Mouse (Mus musculus): ENCODE measurements around the gene Ptger4. TPM values are rescaled to one million over a fixed set of nuclear protein-coding genes. Genes with fewer than 3 reads are reported as not detected.

Gene Ptger4
- 4.0 and 5.6 TPM in 2 replicates for total RNA-seq (2021)
- long read RNA-seq, experiment 1, partial matches to known transcripts, result 0 of 7 reads
- long read RNA-seq, experiment 1, other reads (novel, unspliced or antisense), result 5 of 7 reads
- long read RNA-seq, experiment 2, partial matches to known transcripts, result 0 of 2 reads
- long read RNA-seq, experiment 2, other reads (novel, unspliced or antisense), result 2 of 2 reads

DNA sequence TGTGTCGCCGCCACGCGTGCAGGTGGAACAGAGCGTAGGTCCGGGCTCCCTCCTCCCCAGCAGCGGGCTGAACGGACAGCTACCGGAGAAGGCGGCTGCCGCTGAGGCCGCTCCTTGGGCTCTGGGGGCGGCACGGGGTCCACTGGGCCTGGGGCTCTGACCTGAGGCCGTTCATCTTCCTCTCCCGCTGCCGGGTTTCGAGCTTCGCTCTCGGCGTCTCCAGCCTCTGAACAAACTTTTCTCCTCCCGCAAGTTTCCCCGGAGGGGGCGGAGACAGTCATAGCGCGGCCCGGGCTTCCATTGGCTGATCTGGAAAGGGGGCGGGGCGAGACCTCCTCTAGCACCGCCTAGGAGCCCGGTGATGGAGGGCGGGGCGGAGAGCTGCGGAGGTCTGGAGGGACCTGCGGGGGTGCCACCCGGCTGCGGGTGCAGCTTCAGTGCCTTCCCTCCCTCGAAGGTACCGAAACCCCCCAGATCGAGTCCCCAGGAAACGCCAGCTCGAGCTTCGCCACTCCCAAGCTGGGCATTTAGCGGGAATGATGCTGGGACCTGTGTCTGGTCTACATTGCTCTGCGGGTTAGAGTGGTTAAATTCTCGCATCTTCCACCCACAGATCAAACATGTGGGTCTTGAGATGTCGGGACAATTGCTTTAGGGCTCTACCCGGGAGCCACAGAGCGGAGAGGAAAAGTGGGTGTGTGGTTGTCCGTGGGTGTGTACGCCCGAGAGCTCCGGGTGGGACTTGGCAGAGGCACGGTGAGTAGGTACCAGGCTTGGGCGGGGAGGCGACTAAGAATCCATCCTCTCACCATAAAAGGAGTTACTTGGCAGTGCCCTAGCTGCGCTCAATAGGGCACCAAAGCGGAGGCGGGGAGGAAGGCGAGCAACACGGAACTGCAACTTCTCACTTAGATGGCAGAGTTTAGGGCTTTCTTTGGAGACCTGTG is at the start of gene Ptger4:
Gene Ptger4, minus strand, starts transcription at position 229 of the 947 bp plus-strand sequence.
- peak; percentile 95 for DNase-seq

DNA sequence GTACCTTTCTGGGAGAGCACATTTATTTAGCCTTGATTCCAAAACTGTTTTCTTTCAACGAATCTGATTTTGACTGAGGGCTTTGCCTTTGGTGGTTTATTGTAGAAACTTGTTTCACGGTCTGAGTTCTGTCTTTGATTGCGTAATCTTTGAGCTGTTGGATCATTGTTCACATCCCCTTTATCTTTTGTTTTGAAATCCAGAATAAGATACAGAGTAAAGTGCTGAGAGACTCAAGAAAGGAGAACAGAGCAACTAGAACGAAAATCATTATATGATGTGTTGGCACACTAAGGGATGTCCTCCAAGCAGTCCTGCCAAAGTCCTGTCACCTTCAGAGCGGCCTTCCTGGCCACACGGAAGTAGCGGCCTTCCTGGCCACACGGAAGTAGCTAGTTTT is 44.4 kb upstream of the Ptger4 start:
- DNase-seq, result no peak

DNA sequence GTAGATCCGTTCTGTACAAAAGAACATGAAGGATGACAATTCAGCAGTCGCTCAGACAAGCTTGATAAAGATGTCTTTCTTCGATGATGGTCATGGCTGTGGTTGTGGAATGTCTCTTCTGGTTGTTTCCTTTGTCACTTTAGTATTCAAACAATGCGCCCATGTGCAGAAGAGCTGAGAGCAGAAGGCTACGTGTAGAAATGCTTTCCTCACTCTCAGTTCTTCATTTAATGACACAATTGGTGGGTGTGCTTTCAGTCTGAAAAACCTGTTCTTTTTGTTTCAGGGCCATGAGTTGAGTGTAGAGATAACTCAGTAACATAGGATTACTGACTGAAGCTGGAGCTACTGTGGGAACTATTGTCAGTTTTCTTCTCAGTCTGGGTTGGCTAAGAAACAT is 43.1 kb upstream of the Ptger4 start:
- DNase-seq, result no peak

DNA sequence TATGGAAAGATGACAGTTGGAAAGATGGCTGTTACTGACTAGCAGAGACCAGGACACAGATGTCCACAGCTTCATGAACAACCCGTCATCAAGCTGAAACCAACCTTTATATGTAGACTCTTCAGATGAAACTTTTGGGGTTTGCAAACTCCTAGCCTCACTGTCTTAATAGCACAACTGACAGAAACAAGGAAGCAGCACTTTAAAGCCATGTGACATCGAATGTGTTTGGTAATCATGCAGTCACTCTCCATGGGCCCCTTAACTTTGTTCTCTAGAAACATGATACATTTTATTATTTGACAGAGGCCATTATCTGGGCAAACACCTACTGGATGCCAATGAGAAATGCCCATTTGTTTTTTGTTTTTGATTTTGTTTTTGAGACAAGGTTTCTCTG is 37.3 kb upstream of the Ptger4 start:
- no peak for DNase-seq

DNA sequence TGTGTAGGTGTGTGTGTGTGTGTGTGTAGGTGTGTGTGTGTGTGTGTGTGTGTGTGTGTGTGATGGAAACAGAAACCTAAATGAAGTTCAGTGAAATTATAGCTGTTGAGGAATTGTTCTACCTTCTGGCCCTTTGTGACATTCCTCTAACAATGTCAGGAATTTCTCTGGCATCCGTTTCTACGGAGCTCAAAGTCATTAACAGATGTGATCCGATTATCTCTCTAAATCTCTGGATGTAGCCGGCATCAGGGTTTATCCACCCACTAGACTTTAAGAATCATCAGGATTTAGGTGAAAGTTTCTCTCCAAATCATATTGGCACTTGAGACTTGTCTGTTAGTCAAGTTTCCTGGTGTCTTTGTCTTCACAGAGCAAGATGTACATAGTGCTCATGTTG is 35.8 kb upstream of the Ptger4 start:
- DNase-seq, result no peak

DNA sequence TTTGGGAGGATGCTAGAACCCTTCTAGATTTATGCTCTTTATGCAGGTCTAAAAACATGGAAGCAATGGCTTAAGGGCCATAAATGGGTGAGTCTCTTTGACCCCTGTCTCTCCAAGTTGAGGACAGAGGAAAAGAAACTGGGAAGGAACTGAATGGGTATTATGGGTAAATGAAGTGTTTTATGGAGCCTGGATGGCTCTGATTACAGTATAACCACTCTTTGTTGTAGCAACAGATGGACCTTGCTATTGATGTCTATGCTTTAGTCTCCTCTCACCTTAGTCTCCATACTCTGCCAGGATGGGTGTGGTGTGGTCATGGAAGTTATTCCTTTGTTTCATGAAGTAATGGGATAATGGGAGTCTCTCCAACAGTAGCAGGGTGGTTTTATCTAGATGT is 34.5 kb upstream of the Ptger4 start:
- no peak for DNase-seq

DNA sequence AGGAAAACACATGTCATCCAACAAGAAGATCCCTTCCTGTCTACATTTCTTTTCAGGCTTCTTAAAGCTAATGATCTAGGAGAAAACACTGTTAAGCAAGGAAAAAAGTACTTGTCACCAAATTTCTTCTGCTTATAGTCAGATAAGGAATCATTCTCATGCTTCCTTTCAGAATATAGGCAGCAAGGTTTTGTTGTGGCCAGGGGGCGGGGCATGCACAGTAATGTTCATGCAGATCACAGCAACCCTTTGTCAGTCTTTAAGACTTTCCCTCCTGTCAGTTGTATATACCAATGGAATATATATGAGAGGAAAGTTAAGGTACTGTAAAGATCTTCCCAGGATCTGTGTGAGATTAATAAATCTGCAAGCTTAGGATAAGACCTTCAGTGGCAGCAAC is 30.0 kb upstream of the Ptger4 start:
- DNase-seq, result no peak

DNA sequence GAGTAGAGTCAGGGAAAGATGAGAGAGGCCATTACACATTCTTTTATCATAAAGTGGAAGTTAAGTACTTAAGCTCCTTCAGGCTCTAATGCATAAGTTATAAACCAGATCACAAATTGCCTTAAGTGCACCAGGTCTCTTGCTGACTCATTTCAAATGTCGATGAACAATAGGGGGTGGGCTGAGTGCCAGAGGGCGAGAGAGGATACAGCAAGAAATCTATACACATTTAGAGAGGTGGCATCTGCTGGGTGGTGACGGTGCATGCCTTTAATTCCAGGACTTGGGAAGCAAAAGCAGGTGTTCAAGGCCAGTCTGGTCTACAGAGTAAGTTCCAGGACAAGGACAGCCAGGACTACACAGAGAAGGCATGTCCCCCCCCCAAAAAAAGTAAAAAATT is 22.1 kb upstream of the Ptger4 start:
- DNase-seq, result no peak

DNA sequence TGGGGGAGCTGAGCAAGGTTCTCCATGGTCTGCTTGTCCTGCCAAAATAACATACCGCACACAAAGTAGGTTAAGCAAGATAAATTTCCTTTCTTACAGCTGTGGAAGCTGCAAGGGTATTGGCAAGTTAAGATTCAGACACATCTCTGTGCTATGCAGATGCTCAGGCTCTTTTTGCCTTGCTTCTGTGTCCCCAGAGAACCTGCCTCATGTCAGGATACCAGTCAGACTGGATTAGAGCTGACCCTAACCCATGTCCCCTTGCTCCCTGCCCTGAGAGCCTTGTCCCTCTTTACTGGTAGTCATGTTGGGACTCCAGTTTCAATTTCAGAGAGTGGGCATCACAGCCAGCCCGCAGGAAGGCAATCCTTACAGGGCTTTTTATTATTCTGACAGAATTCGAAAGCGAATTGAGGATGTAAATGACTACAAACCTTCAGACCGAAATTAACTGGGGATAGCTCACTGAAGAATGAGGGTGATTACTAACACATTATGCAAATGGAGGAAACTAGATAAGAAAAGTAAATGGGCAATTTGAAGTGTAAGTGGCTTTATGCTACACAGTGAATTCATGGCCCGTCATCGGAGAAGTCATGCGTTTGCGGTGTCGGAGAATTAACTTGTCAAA is 19.0 kb upstream of the Ptger4 start:
- no peak for DNase-seq

DNA sequence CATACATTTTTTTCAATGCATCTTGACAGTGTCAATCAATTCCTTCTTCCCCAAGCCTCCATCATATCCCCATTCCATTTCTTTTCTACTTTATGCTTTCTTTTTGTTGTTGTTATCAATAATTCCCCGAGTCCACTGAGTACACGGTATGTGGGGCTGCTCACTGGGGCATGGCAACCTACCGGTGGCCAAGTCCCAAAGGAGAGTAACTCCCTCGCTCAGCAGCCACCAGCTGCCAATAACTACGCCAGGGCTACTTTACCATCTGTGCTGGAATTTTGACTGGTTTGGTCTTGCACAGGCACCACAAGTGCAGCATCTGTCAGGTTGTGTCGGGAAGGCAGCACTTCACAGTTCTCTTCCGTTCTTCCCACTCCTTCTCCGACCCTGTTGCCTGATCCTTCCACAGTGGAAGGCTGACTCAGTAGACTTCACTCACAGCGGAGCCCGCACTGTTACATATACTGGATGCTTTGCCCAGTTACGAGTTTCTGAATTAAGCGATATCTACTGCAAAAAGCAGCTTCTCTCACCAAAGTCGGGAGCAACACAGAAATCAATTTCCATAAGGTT is 18.2 kb upstream of the Ptger4 start:
- DNase-seq, result no peak

DNA sequence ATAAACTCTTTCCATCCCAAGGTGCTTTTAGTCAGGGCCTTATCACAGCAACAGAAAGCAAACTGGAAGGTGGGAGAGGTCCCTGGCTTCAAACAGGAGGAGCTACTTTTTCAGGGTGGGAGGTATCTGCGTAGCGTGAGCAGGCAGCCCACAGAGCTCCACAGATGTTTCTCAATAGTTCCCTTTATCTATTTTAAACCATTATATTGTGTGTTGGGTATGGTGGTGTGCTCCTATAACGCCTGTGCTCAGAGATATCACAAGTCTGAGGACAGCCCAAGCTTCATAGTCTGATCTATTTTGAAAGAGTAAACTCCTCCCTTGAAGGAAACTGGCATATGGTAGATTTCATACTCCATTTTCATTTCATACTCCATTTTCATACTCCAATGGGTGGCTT is 17.0 kb upstream of the Ptger4 start:
- DNase-seq, result no peak

DNA sequence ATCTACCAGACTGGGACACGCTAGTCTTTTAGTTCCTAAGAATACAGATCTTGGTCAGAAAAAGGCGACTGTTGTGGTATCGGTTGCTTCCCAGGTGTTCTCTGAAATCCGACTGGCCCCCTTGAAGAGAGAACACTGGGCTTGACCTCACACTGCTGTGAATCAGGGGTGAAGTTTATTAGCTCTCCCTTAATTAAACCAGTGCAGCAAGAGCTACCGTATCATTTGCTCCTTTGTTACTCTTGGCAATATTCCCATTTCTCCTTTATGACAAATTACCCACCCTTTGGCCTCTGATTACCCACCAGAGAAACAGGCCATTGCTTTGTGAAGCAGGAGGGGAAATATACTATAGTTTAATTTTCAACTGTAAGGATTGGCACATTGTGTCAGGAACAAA is 16.2 kb upstream of the Ptger4 start:
- no peak for DNase-seq

DNA sequence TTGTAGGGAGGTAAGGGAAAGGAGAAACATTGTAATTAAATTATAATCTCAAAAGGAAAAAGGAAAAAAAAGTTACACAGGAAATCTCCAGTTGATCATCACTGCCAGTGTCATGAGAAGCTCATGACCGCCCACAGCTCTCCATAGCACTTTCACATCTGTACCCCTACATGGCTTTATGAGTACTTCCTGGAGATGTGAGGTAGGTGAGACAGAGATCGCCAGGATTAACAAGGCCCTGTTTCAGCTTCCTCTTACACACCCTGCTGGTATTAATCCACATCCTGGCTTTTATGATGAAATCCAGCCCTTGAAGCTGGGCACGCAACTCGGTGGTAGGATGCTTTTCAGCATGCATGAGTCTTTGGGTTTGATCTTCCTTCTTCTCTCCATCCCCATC is 6.2 kb upstream of the Ptger4 start:
- DNase-seq, result no peak

DNA sequence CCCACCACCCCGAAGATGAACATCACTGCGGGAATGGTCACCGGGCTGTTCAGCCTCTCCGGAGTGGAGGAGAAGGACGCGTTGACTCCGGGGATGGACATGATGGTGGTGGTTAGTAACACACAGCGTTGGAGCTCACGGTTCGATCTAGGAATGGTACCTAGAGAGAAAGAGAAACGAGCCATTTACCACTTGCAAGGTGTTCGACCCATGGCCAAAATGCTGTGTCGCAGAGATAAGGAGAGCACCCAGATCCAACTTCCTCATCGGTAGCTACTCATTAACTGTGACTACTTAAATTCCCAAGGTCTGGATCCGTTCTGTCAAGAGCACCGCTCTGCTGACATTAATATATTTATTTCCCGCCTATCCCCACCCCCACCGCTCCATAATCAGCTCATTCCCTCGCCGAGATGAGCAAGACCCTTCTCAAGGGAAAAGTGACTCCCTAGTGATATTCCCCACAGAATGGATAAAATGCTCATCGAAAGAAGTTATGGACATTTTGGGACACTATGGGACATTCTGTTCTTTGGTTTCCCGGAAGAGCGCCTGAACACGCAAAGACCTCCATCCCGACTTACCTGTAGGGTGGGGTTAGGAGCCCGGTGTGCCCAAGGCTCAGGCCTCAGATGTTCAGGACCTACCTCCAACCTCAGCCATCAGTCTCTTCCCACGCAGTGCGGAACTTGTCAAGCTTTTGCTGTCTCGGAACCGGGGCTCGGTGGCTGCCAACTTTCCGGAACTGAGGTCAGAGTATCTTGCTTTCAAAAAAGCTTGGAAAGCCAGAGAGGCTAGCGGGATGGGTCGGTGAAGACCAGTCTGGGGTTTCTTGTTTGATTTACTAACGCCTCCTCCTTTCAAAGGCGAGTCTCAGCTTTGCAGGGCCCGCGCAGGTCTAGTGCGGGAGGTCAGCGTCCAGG is 690 bp downstream of the Ptger4 start:
- DNase-seq, result no peak

DNA sequence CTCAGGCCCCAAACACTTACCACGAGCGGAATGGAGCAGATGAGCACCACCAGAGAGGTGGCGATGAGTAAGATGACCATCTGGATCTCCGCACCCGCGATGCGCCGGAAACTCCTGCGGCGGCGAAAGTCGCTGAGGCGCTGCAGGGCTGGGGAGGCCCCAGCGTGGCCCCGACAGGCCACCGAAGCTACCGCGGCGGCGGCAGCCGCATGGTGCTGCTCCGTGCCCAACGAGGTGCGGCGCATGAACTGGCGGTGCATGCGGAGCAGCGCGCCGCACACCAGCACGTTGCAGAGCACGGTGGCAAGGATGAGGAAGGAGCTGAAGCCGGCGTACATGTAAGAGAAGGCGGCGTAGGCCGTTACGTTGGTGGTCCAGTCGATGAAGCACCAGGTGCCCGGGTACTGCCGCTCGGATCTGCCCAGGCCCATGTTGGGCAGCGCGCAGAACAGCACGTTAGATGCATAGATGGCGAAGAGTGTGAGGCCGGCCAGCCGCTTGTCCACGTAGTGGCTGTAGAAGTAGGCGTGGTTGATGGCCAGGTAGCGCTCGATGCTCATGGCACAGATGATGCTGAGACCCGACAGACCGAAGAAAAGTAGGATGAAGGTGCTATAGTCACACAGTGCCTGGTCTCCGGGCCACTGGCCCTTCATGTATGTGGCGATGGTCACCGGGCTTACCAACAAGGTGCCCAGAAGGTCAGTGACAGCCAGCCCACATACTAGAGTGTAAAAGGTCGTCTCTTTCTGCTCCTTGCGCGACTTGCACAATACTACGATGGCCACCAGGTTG is 1.5 kb downstream of the Ptger4 start:
- peak; percentile 32 for DNase-seq

DNA sequence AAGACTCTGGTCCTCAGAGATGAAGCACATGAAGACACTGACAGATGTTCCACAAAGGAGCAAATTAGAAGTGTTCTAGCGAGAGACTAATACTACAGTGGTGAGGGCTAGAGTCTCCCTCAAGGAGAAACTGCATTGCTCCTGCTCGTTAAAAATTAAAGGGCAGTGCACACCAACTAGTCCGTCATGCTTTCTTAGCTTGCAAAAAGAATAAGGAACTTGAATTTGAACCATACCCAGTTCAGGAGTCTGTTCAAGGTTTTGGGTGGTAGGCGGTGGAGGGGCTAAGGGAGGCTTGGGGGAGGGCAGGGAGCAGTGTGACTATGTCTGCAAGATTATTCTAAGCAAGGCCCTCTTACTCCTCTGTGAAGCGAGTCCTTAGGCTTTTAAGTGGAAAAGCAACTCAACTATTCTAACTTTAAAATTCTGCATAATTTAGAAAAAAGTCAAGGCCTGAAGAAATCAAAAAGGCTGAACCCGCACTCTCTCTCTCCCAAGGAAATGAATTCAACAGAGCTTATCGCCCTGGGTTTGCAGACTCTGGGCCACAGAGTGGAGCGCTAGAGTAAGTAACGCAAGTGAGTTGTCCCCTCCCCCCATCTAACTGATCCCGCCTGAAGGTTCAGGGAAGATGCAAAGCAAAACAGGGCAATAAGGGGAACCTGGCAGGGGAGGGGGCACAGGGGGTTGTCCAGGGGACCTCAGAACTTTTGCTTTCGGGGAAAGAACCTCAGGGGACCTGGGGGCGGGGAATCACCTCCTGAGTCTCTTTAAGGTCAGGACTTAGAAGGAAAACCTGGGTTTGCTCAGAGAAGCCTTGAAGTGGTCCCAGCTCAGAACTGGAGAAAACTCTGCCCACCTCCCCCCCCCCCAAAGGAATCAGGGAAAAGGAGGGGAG is 2.4 kb downstream of the Ptger4 start:
- peak; percentile 35 for DNase-seq

DNA sequence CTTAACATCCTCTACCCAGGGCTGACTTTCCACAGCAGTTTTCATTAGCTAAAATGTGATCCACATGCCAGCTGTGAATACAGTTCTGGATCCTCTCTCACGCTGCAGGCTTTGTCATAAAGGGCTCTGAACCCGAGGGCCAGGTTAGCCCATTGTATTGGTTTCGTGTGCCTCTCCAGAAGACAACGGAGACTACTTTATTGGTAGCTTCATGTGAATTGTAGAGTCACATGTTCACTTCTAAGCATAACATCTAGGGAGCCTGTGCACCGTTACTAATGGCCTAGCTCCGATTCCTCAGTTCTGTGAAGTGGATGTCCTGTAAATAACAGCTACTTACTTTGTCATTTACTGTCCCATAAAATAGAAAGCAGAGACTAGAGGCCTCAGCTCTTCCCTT is 3.6 kb downstream of the Ptger4 start:
- DNase-seq, result no peak

DNA sequence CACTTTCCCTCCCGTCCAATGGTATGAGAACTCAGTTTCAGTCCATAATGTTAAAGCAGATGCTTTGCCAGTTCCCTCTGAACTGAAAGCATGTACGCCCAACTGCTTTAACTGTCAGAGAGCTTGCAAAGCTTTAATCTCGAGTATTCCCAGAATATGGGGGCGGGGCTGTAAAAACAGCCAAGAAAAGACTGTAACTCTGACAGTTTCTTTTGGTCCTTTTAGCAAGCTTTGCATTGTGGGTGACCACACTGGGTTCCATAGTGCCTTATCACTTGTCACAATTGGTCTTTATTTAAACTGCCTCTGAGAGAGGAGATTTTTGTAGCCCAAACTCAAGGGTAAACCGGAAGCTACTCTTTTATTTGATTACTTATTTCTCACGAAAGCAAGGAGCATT is 4.1 kb downstream of the Ptger4 start:
- DNase-seq, result no peak

DNA sequence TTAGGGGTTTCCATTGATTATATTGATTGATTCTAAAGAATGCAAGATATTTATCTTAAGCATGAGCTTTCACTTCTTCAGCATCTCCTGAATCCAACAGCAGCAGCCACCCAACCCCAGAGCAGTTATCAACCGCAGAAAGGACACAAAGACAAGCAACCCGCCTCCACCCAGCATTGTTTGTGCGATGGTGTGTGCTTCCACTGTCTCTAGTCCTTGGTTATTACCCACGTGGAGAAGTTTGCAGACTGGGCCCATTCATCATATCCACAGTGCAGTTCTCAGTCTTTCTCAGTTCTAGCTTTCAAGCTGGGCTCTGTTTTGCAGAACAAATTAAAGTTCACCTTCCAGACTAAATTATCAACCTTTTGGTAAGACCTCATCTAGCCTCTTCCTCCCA is 4.6 kb downstream of the Ptger4 start:
- DNase-seq, result no peak

DNA sequence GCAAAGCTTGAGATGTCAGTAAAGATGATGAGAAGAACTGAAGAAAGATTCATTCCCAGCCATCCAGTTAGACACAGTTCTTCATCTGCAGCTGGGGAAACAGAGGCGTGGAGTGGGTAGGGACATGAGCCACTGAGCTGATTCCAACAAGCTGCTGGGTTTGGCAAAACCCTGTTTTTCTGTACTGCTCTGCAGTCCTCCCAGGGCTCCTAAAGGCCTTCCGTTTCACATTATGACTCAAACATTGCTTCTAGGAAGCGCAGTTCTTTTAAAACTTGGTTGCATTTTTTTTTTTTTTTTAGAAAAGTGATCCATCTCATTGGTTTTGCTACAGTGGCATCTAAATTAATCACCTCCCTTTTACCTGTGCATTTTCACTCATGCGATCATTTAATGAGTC is 5.4 kb downstream of the Ptger4 start:
- no peak for DNase-seq
